Mouse (Mus musculus) midbrain, postnatal 0 days (tissue): Measurements from ENCODE around the gene Helz. TPM values are rescaled to one million over a fixed set of nuclear protein-coding genes. Genes with fewer than 3 reads are reported as not detected.
"Not testable (repeated sequence)": the region's sequence is repeated elsewhere in the genome, so short reads cannot be mapped to it uniquely, and the experiment has no call there.

Experiments
- ATAC-seq: fragments of 200-750 bp; cut with Nextera tagmentation; 2 replicates; pipeline ENCODE4 v1.8.0; 2017; ENCODE audit warnings: moderate number of reproducible peaks, mild to moderate bottlenecking, moderate TSS enrichment, moderate library complexity; ENCODE audit not compliant: low FRiP score
- DNase-seq: peaks from one replicate; pipeline ENCODE4 v3.0.0-alpha.2; 2015; ENCODE audit warnings: low spot score
- H3K27ac ChIP-seq: fragments of 300-500 bp; sonication (generic); 2 replicates; pipeline ENCODE4 v1.5.1; 2014; ENCODE audit warnings: low read depth, mild to moderate bottlenecking, low read length, mixed read lengths
- H3K27me3 ChIP-seq: fragments of 300-500 bp; sonication (generic); 2 replicates; pipeline ENCODE4 v1.6.1; 2014; ENCODE audit warnings: low read length, control low read depth, mixed read lengths; ENCODE audit not compliant: insufficient read depth
- H3K36me3 ChIP-seq: fragments of 300-500 bp; sonication (generic); 2 replicates; pipeline ENCODE4 v1.6.1; 2014; ENCODE audit warnings: low read length, control low read depth, mixed read lengths; ENCODE audit not compliant: insufficient read depth
- H3K4me1 ChIP-seq: fragments of 300-500 bp; sonication (generic); 2 replicates; pipeline ENCODE4 v1.6.1; 2014; ENCODE audit warnings: mild to moderate bottlenecking, control low read depth, antibody characterized with exemption, low read length, mixed read lengths; ENCODE audit not compliant: insufficient read depth
- H3K4me2 ChIP-seq: fragments of 300-500 bp; sonication (generic); 2 replicates; pipeline ENCODE4 v1.6.1; 2014; ENCODE audit warnings: low read depth, mild to moderate bottlenecking, low read length, mixed read lengths; ENCODE audit not compliant: poor library complexity, severe bottlenecking
- H3K4me3 ChIP-seq: fragments of 300-500 bp; sonication (generic); 2 replicates; pipeline ENCODE4 v1.5.1; 2014; ENCODE audit warnings: low read depth, mild to moderate bottlenecking, low read length, moderate library complexity
- H3K9ac ChIP-seq: fragments of 300-500 bp; sonication (generic); replicated peaks from 2 replicates; pipeline ENCODE4 v1.6.1; 2014; ENCODE audit warnings: mild to moderate bottlenecking, low read length, moderate library complexity, mixed read lengths; ENCODE audit not compliant: poor library complexity, severe bottlenecking
- H3K9me3 ChIP-seq: fragments of 300-500 bp; sonication (generic); 2 replicates; pipeline ENCODE4 v1.6.1; 2016; ENCODE audit warnings: low read length, control low read depth
- CTCF ChIP-seq: IDR thresholded peaks from 2 replicates; pipeline ENCODE4 v1.5.1; 2016; ENCODE audit warnings: antibody characterized with exemption, mild to moderate bottlenecking
- WGBS: fragments of 180-500 bp; shearing (Covaris S2); extraction: QIAGEN DNeasy Blood & Tissue Kit; methylation state at CpG from one replicate; pipeline ENCODE4 v1.1.7; 2014; 5-methylcytosine and 5-hydroxymethylcytosine counted together
- polyA plus RNA-seq: library from polyadenylated mRNA; unstranded; fragments of >200 nt; fragmentation: Nextera tagmentation; extraction: Ambion mirVana; gene quantifications from 2 replicates; pipeline ENCODE4 v1.2.1, GENCODE M21; 2015
- total RNA-seq: library from RNA; depleted of rRNA; stranded (reverse); fragments of >200 nt; gene quantifications from 2 replicates; pipeline ENCODE4 v1.2.3, GENCODE M21; 2014

Gene Helz
- total and polyA plus RNA-seq, 2 experiments from 2014 or later, result 8.9 to 15.9 TPM

- ATAC-seq (no peak), DNase-seq (no peak)
- no peak overlapping the region for H3K4me3 ChIP-seq
- no peaks in the 10 kb centered on the region for H3K9me3 ChIP-seq
- WGBS, result 91% methylated on average over 3 of the region's 3 CpGs
- no peak overlapping the region for H3K4me2 ChIP-seq
- no peak for TF ChIP-seq CTCF
- no peaks in the 10 kb centered on the region for H3K4me1 ChIP-seq
- peaks cover 6% of the 10 kb centered on the region; the same call in 1 of the 2 replicates for H3K36me3 ChIP-seq
- H3K9ac ChIP-seq, result no peak overlapping the region
- no peak overlapping the region for H3K27ac ChIP-seq
- no peaks in the 10 kb centered on the region for H3K27me3 ChIP-seq
These were observed 19.7 kb downstream of the Helz start for GRCm38 (mm10) chr11:107567431-107567830.

- Histone ChIP-seq H3K27me3 (no peaks in the 10 kb centered on the region), H3K9ac (no peak overlapping the region), H3K4me3 (no peak overlapping the region), H3K27ac (no peak overlapping the region), H3K4me1 (no peaks in the 10 kb centered on the region), H3K9me3 (no peaks in the 10 kb centered on the region), H3K4me2 (no peak overlapping the region), H3K36me3 (peaks cover 7% of the 10 kb centered on the region; the same call in 1 of the 2 replicates)
- TF ChIP-seq CTCF, result no peak
- WGBS, result 94% methylated on average over 6 of the region's 6 CpGs
- ATAC-seq, result no peak
- no peak for DNase-seq
These were observed 20.8 kb downstream of the Helz start for GRCm38 (mm10) chr11:107568466-107568995.

GRCm38 (mm10) chr11:107570891-107571290 lies 23.2 kb downstream of the Helz start:
- H3K9ac ChIP-seq, H3K27ac ChIP-seq, H3K4me3 ChIP-seq, DNase-seq, H3K27me3 ChIP-seq, ATAC-seq, H3K4me1 ChIP-seq, H3K4me2 ChIP-seq, H3K9me3 ChIP-seq: not testable (repeated sequence)
- WGBS, result 82% methylated on average over 8 of the region's 8 CpGs
- H3K36me3 ChIP-seq, result peaks cover 15% of the 10 kb centered on the region; the same call in 1 of the 2 replicates

GRCm38 (mm10) chr11:107571318-107571717 lies 23.6 kb downstream of the Helz start:
- WGBS, result 97% methylated on average over 2 of the region's 2 CpGs
- H3K27ac ChIP-seq, result no peak overlapping the region
- no peak overlapping the region for H3K9ac ChIP-seq
- no peak for DNase-seq
- no peaks in the 10 kb centered on the region for H3K27me3 ChIP-seq
- no peak overlapping the region for H3K4me3 ChIP-seq
- H3K4me2 ChIP-seq, result no peak overlapping the region
- no peaks in the 10 kb centered on the region for H3K4me1 ChIP-seq
- H3K9me3 ChIP-seq, result no peaks in the 10 kb centered on the region
- ATAC-seq, result no peak
- no peak for TF ChIP-seq CTCF
- H3K36me3 ChIP-seq, result peaks cover 19% of the 10 kb centered on the region

GRCm38 (mm10) chr11:107572551-107572950 lies 24.8 kb downstream of the Helz start:
- Histone ChIP-seq H3K4me1 (no peaks in the 10 kb centered on the region), H3K4me2 (no peak overlapping the region), H3K4me3 (no peak overlapping the region), H3K27me3 (no peaks in the 10 kb centered on the region), H3K36me3 (peaks cover 22% of the 10 kb centered on the region), H3K9ac (no peak overlapping the region), H3K27ac (no peak overlapping the region), H3K9me3 (no peaks in the 10 kb centered on the region)
- 83% methylated on average over 3 of the region's 3 CpGs for WGBS
- no peak for TF ChIP-seq CTCF
- ATAC-seq, result no peak
- no peak for DNase-seq

GRCm38 (mm10) chr11:107573061-107573692 lies 25.4 kb downstream of the Helz start:
- Histone ChIP-seq H3K36me3 (peaks cover 24% of the 10 kb centered on the region), H3K9ac (no peak overlapping the region), H3K4me3 (no peak overlapping the region), H3K27ac (no peak overlapping the region), H3K4me1 (no peaks in the 10 kb centered on the region), H3K27me3 (no peaks in the 10 kb centered on the region), H3K4me2 (no peak overlapping the region), H3K9me3 (no peaks in the 10 kb centered on the region)
- 75% methylated on average over 11 of the region's 11 CpGs for WGBS
- DNase-seq, result peak; percentile 47
- no peak for TF ChIP-seq CTCF
- no peak for ATAC-seq
